Mouse (Mus musculus): ENCODE measurements around the gene Mrgprd. TPM values are rescaled to one million over a fixed set of nuclear protein-coding genes. Genes with fewer than 3 reads are reported as not detected.

Gene Mrgprd
- not detected in 2 replicates for polyA plus RNA-seq (2015; fragmentation: Nextera tagmentation; extraction: Ambion mirVana)

DNA sequence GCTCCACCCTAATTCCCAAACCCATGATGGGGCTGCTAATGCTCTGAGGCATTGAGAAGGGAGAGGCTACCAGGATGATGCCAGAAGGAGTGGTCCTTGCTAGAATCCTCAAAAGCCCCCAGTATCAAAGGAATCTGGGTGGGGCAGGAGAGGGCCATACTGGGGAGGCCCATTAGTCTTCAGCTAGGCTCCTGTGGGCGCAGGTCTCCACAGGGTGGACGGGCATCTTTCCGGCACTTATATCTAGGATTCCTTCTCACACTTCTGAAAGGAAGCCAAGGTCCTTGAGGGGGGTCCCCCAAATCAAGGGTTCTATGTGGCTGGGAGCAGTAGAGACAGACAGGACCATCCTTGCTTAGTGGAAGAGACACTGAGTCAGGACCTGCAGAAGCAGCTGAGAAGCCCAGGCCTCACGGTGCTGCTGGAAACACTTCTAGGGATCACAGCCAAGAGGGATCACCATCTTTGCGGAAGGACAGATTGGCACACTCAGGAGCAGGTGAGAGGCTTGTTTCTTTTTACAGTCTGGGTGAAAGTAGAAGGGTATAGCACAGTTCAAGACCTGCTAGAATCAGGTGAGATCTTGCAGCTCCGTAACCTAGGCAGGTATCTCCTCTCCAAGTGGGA is at the start of gene Mrgprd:
Gene Mrgprd, plus strand, starts transcription at position 51 of the 627 bp plus-strand sequence.
- Histone ChIP-seq H3K4me2 (ENCODE audit: low read depth, low read length) (no peak within 1 kb of the TSS), H3K36me3 (ENCODE audit: control insufficient read depth, insufficient read depth) (no peaks in the 10 kb centered on the region), H3K4me1 (ENCODE audit: control insufficient read depth, insufficient read depth, low read length) (no peaks in the 10 kb centered on the region), H3K4me3 (ENCODE audit: low read length) (no peak within 1 kb of the TSS), H3K27me3 (ENCODE audit: control insufficient read depth, insufficient read depth, low read length) (no peaks in the 10 kb centered on the region), H3K9ac (ENCODE audit: low read length) (no peak within 1 kb of the TSS), H3K9me3 (replicated peaks; ENCODE audit: control insufficient read depth, low read length) (no peaks in the 10 kb centered on the region), H3K27ac (ENCODE audit: low read length) (no peak within 1 kb of the TSS)
- no peak for ATAC-seq (replicated peaks; ENCODE audit: extremely low read depth, insufficient read depth, low FRiP score)
- WGBS = 82% methylated on average over 6 of the region's 6 CpGs

- Histone ChIP-seq H3K36me3 (ENCODE audit: control insufficient read depth, insufficient read depth) (peaks cover 17% of the 10 kb centered on the region), H3K27ac (ENCODE audit: low read length) (no peak overlapping the region; the same call in 1 of the 2 replicates), H3K4me3 (ENCODE audit: low read length) (no peak overlapping the region), H3K9ac (ENCODE audit: low read length) (no peak overlapping the region), H3K4me2 (ENCODE audit: low read depth, low read length) (no peak overlapping the region), H3K4me1 (ENCODE audit: control insufficient read depth, insufficient read depth, low read length) (no peaks in the 10 kb centered on the region), H3K9me3 (replicated peaks; ENCODE audit: control insufficient read depth, low read length) (no peaks in the 10 kb centered on the region), H3K27me3 (ENCODE audit: control insufficient read depth, insufficient read depth, low read length) (no peaks in the 10 kb centered on the region)
- 73% methylated on average over 2 of the region's 2 CpGs for WGBS
- ATAC-seq (replicated peaks; ENCODE audit: extremely low read depth, insufficient read depth, low FRiP score) = no peak
These were observed 48.6 kb upstream of the Mrgprd start for GRCm38 (mm10) chr7:145266011-145266410.

DNA sequence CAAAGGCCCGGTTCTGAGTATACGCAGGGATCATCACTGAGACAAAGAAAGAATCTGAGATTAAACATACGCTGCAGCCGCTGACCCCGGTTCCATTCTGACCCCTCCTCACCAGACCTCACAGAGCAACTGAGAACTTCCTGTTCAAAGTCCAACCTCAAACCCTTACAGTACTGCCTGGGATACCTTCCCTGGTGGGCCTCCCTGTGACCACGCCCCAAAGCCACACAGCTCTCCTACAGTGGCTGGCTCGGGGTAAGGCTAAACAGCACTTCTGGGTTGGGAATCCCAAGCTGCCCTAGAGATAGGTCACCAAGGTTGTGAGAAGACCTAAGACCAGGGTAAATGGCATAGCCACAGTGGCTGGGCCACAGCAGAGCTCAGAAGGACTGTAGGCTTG is 45.7 kb upstream of the Mrgprd start:
- peaks cover 33% of the 10 kb centered on the region for H3K36me3 ChIP-seq (ENCODE audit: control insufficient read depth, insufficient read depth)
- H3K27ac ChIP-seq (ENCODE audit: low read length) = no peak overlapping the region
- H3K4me3 ChIP-seq (ENCODE audit: low read length) = no peak overlapping the region
- WGBS = 90% methylated on average over 7 of the region's 7 CpGs
- no peaks in the 10 kb centered on the region for H3K9me3 ChIP-seq (replicated peaks; ENCODE audit: control insufficient read depth, low read length)
- H3K9ac ChIP-seq (ENCODE audit: low read length) = no peak overlapping the region
- no peaks in the 10 kb centered on the region for H3K4me1 ChIP-seq (ENCODE audit: control insufficient read depth, insufficient read depth, low read length)
- no peaks in the 10 kb centered on the region for H3K27me3 ChIP-seq (ENCODE audit: control insufficient read depth, insufficient read depth, low read length)
- no peak overlapping the region for H3K4me2 ChIP-seq (ENCODE audit: low read depth, low read length)
- ATAC-seq (replicated peaks; ENCODE audit: extremely low read depth, insufficient read depth, low FRiP score) = no peak

GRCm38 (mm10) chr7:145270955-145271354 is 43.7 kb upstream of the Mrgprd start:
- ATAC-seq (replicated peaks; ENCODE audit: extremely low read depth, insufficient read depth, low FRiP score) = no peak
- Histone ChIP-seq H3K4me1 (ENCODE audit: control insufficient read depth, insufficient read depth, low read length) (no peaks in the 10 kb centered on the region), H3K4me3 (ENCODE audit: low read length) (no peak overlapping the region), H3K27me3 (ENCODE audit: control insufficient read depth, insufficient read depth, low read length) (no peaks in the 10 kb centered on the region), H3K36me3 (ENCODE audit: control insufficient read depth, insufficient read depth) (peaks cover 38% of the 10 kb centered on the region), H3K9ac (ENCODE audit: low read length) (no peak overlapping the region), H3K9me3 (replicated peaks; ENCODE audit: control insufficient read depth, low read length) (no peaks in the 10 kb centered on the region), H3K4me2 (ENCODE audit: low read depth, low read length) (no peak overlapping the region), H3K27ac (ENCODE audit: low read length) (no peak overlapping the region)
- WGBS = 84% methylated on average over 5 of the region's 5 CpGs

- no peak overlapping the region for H3K9ac ChIP-seq (ENCODE audit: low read length)
- WGBS = 83% methylated on average over 3 of the region's 3 CpGs
- H3K4me2 ChIP-seq (ENCODE audit: low read depth, low read length) = no peak overlapping the region
- H3K4me1 ChIP-seq (ENCODE audit: control insufficient read depth, insufficient read depth, low read length) = no peaks in the 10 kb centered on the region
- no peaks in the 10 kb centered on the region for H3K27me3 ChIP-seq (ENCODE audit: control insufficient read depth, insufficient read depth, low read length)
- no peaks in the 10 kb centered on the region for H3K9me3 ChIP-seq (replicated peaks; ENCODE audit: control insufficient read depth, low read length)
- H3K4me3 ChIP-seq (ENCODE audit: low read length) = no peak overlapping the region
- ATAC-seq (replicated peaks; ENCODE audit: extremely low read depth, insufficient read depth, low FRiP score) = no peak
- H3K36me3 ChIP-seq (ENCODE audit: control insufficient read depth, insufficient read depth) = peaks cover 33% of the 10 kb centered on the region
- no peak overlapping the region for H3K27ac ChIP-seq (ENCODE audit: low read length)
These were observed 39.1 kb upstream of the Mrgprd start for GRCm38 (mm10) chr7:145275488-145275887.

DNA sequence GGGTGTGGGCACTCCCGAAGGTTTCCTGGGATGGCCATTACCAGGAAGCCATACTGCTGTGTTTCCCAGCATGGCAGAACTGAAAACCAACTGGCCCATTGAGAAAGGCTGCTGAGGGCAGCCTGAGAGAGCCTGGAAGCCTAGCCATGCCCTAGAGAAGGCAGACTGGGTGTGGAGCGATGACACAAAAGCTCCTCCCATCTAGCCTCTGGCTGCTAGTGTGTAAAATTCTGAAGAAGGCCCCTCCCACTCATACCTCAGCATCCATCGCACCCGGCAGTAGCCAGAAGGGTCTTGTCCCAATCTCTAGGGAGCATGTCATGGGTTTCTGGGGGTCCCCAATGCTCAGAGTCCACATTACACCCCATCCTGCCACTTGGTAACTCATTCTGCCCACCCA is 33.2 kb upstream of the Mrgprd start:
- Histone ChIP-seq H3K27ac (ENCODE audit: low read length) (no peak overlapping the region), H3K4me1 (ENCODE audit: control insufficient read depth, insufficient read depth, low read length) (peaks cover 8% of the 10 kb centered on the region), H3K27me3 (ENCODE audit: control insufficient read depth, insufficient read depth, low read length) (no peaks in the 10 kb centered on the region), H3K36me3 (ENCODE audit: control insufficient read depth, insufficient read depth) (peaks cover 12% of the 10 kb centered on the region; the same call in 1 of the 2 replicates), H3K9ac (ENCODE audit: low read length) (no peak overlapping the region), H3K9me3 (replicated peaks; ENCODE audit: control insufficient read depth, low read length) (no peaks in the 10 kb centered on the region), H3K4me2 (ENCODE audit: low read depth, low read length) (no peak overlapping the region), H3K4me3 (ENCODE audit: low read length) (no peak overlapping the region)
- no peak for ATAC-seq (replicated peaks; ENCODE audit: extremely low read depth, insufficient read depth, low FRiP score)
- 83% methylated on average over 4 of the region's 4 CpGs for WGBS

GRCm38 (mm10) chr7:145283041-145283440 is 31.6 kb upstream of the Mrgprd start:
- H3K4me3 ChIP-seq (ENCODE audit: low read length) = peak overlapping the region; percentile 61
- H3K9me3 ChIP-seq (replicated peaks; ENCODE audit: control insufficient read depth, low read length) = no peaks in the 10 kb centered on the region
- H3K27me3 ChIP-seq (ENCODE audit: control insufficient read depth, insufficient read depth, low read length) = no peaks in the 10 kb centered on the region
- peak overlapping the region; percentile 80 for H3K4me2 ChIP-seq (ENCODE audit: low read depth, low read length)
- no peak for ATAC-seq (replicated peaks; ENCODE audit: extremely low read depth, insufficient read depth, low FRiP score)
- WGBS = 54% methylated on average over 4 of the region's 4 CpGs
- peak overlapping the region; percentile 80 for H3K9ac ChIP-seq (ENCODE audit: low read length)
- peaks cover 14% of the 10 kb centered on the region for H3K4me1 ChIP-seq (ENCODE audit: control insufficient read depth, insufficient read depth, low read length)
- no peak overlapping the region; the same call in 1 of the 2 replicates for H3K27ac ChIP-seq (ENCODE audit: low read length)
- peaks cover 7% of the 10 kb centered on the region; the same call in 1 of the 2 replicates for H3K36me3 ChIP-seq (ENCODE audit: control insufficient read depth, insufficient read depth)

DNA sequence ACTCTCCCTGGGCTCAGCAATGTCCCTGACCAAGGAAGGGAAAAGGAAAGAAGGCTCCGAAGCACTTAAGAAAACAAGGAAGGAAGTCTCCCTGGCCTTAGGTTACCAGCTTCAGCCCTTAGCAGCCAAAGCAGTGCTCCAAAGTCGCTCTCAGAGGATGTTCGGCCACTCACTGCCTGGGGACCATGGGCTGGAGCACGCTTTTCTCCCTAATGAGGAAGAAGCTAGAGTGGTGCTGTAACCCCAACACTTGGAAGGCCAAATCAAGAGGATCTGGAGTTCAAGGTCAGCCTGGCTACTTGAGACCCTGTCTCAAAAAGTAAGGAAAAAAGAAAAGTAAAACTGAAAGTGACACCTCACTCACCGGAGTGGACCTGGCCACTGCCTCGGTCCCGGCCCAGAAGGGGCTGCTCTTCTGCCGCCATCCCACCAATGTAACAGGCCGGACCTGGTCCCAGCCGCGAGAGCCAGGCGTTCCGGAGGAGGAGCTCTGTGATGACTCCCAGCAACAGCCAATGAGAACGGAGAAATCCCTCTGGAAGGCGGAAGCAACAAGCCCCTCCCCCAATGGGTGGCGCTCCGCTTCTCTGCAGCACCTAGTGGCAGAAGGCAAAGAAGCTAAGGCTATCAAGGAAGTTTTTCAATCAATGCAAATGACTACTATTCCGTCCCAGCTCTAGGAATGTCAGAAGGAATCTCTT is 31.0 kb upstream of the Mrgprd start, which contains the start of gene Tpcn2:
Gene Tpcn2, minus strand, starts transcription at position 525 of the 701 bp plus-strand sequence.
- Histone ChIP-seq H3K4me3 (ENCODE audit: low read length) (peak within 1 kb of the TSS; percentile 61), H3K4me1 (ENCODE audit: control insufficient read depth, insufficient read depth, low read length) (peaks cover 14% of the 10 kb centered on the region), H3K36me3 (ENCODE audit: control insufficient read depth, insufficient read depth) (peaks cover 7% of the 10 kb centered on the region; the same call in 1 of the 2 replicates), H3K9ac (ENCODE audit: low read length) (peak within 1 kb of the TSS; percentile 80), H3K27me3 (ENCODE audit: control insufficient read depth, insufficient read depth, low read length) (no peaks in the 10 kb centered on the region), H3K27ac (ENCODE audit: low read length) (no peak within 1 kb of the TSS; the same call in 1 of the 2 replicates), H3K4me2 (ENCODE audit: low read depth, low read length) (peak within 1 kb of the TSS; percentile 80), H3K9me3 (replicated peaks; ENCODE audit: control insufficient read depth, low read length) (no peaks in the 10 kb centered on the region)
- WGBS = 4% methylated on average over 18 of the region's 18 CpGs
- peak; percentile 96 for ATAC-seq (replicated peaks; ENCODE audit: extremely low read depth, insufficient read depth, low FRiP score)

GRCm38 (mm10) chr7:145284293-145284692 is 30.3 kb upstream of the Mrgprd start:
- Histone ChIP-seq H3K4me1 (ENCODE audit: control insufficient read depth, insufficient read depth, low read length) (peaks cover 14% of the 10 kb centered on the region), H3K4me2 (ENCODE audit: low read depth, low read length) (peak overlapping the region; percentile 80), H3K27me3 (ENCODE audit: control insufficient read depth, insufficient read depth, low read length) (no peaks in the 10 kb centered on the region), H3K36me3 (ENCODE audit: control insufficient read depth, insufficient read depth) (0 out of 2 replicates have a peak, but pooled peaks cover 3% of the 10 kb centered on the region), H3K4me3 (ENCODE audit: low read length) (peak overlapping the region; percentile 61), H3K9me3 (replicated peaks; ENCODE audit: control insufficient read depth, low read length) (no peaks in the 10 kb centered on the region), H3K27ac (ENCODE audit: low read length) (no peak overlapping the region), H3K9ac (ENCODE audit: low read length) (no peak overlapping the region)
- 59% methylated on average over 3 of the region's 3 CpGs for WGBS
- no peak for ATAC-seq (replicated peaks; ENCODE audit: extremely low read depth, insufficient read depth, low FRiP score)

All from heart, embryonic 16.5 days (tissue).